Mouse (Mus musculus) left cerebral cortex, adult 2 months (tissue): Measurements from ENCODE around the gene Thoc3. TPM values are rescaled to one million over a fixed set of nuclear protein-coding genes. Genes with fewer than 3 reads are reported as not detected.

Experiments
- DNase-seq, 2 experiments: peaks; one replicate each; pipeline ENCODE4 v3.0.0; 2021 to 2022; ENCODE audit warnings: low spot score in 2 of 2, mixed read lengths in 1 of 2; ENCODE audit errors: extremely low spot score in 1 of 2
- H3K27ac ChIP-seq: fragments of 200-600 bp; 2 replicates; pipeline ENCODE4 v1.8.1; 2022
- H3K4me3 ChIP-seq: fragments of 200-600 bp; 2 replicates; pipeline ENCODE4 v1.8.1; 2022
- CTCF ChIP-seq: fragments of 200-600 bp; IDR thresholded peaks from 2 replicates; pipeline ENCODE4 v1.8.1; 2022; ENCODE audit warnings: antibody characterized with exemption, mild to moderate bottlenecking, moderate library complexity
- intact Hi-C: fragments of 180-260 bp; cut with DNase I; formaldehyde crosslinking; loops from one replicate; pipeline ENCODE4 v1.15.1; 2025
- total RNA-seq, 2 experiments: library from RNA; stranded (reverse); gene quantifications; 2 replicates each; pipeline ENCODE4 v1.2.3; 2021

The Thoc3 gene
- total RNA-seq, 2 experiments from 2014 or later, result 35.6 to 36.0 TPM

GRCm38 (mm10) chr13:54412236-54412635 lies 56.4 kb downstream of the Thoc3 start:
- no peak for DNase-seq
- TF ChIP-seq CTCF, result no peak
- no peak overlapping the region for H3K4me3 ChIP-seq
- H3K27ac ChIP-seq, result no peak overlapping the region
- intact Hi-C loops, result no loop called here

- no peak for TF ChIP-seq CTCF
- intact Hi-C loops, result no loop called here
- Histone ChIP-seq H3K4me3 (no peak overlapping the region), H3K27ac (no peak overlapping the region)
- no peak for DNase-seq
These were observed 57.0 kb downstream of the Thoc3 start for GRCm38 (mm10) chr13:54411656-54412055.

Other genes with a start within 250 kb of the Thoc3 start
- 100 to 1,000 TPM; 798 to 848 TPM for gene Cplx2, start 97.5 kb downstream of the Thoc3 start, total RNA-seq
- 10 to 100 TPM; 16.0 TPM for gene Simc1, start 34.9 kb upstream of the Thoc3 start, total RNA-seq
- 100 to 1,000 TPM; 134 to 143 TPM for gene 4833439L19Rik, start 96.6 kb upstream of the Thoc3 start, total RNA-seq
- gene Arl10, start 106.2 kb upstream of the Thoc3 start, total RNA-seq, result 10 to 100 TPM; 24.1 to 25.6 TPM
- 10 to 100 TPM; 24.1 to 26.8 TPM for gene Nop16, start 121.2 kb upstream of the Thoc3 start, total RNA-seq
- 100 to 1,000 TPM; 134 to 144 TPM for gene Higd2a, start 121.4 kb upstream of the Thoc3 start, total RNA-seq
- gene Cltb, start 142.5 kb upstream of the Thoc3 start, total RNA-seq, result 100 to 1,000 TPM; 304 to 316 TPM
- gene Faf2, start 152.9 kb upstream of the Thoc3 start, total RNA-seq, result 10 to 100 TPM; 48.4 to 53.1 TPM
- gene Rnf44, start 225.1 kb upstream of the Thoc3 start, total RNA-seq, result 100 to 1,000 TPM; 156 to 185 TPM
- under 1 TPM; 0.16 to 0.45 TPM for gene Cdhr2, start 232.6 kb upstream of the Thoc3 start, total RNA-seq